Mouse (Mus musculus) kidney, adult 2 months (tissue): ENCODE data around the gene Mtmr4. TPM values are rescaled to one million over a fixed set of nuclear protein-coding genes. Genes with fewer than 3 reads are reported as not detected.

Source experiments
- DNase-seq: peaks from one replicate; pipeline ENCODE4 v3.0.0; 2021
- H3K27ac ChIP-seq: fragments of 200-500 bp; 2 replicates; pipeline ENCODE4 v1.5.1; 2012; ENCODE audit warnings: low read depth, low read length, control low read depth, inconsistent platforms; ENCODE audit not compliant: insufficient read depth
- H3K27me3 ChIP-seq: fragments of 200-500 bp; replicated peaks from 2 replicates; pipeline ENCODE4 v1.6.1; 2012; ENCODE audit warnings: mild to moderate bottlenecking, moderate library complexity, low read length, inconsistent platforms; ENCODE audit not compliant: control insufficient read depth, insufficient read depth
- H3K36me3 ChIP-seq: fragments of 200-500 bp; 2 replicates; pipeline ENCODE4 v1.6.1; 2012; ENCODE audit warnings: mild to moderate bottlenecking, moderate library complexity, low read length, inconsistent platforms; ENCODE audit not compliant: control insufficient read depth, insufficient read depth
- H3K4me1 ChIP-seq: fragments of 200-500 bp; 2 replicates; pipeline ENCODE4 v1.6.1; 2011; ENCODE audit warnings: low read length; ENCODE audit not compliant: control insufficient read depth, insufficient read depth
- H3K4me3 ChIP-seq: fragments of 200-500 bp; 2 replicates; pipeline ENCODE4 v1.5.1; 2011; ENCODE audit warnings: mild to moderate bottlenecking, low read depth, low read length, control low read depth; ENCODE audit not compliant: insufficient read depth
- CTCF ChIP-seq: fragments of 200-500 bp; conservative IDR thresholded peaks from 2 replicates; pipeline ENCODE4 v1.5.1; 2011; ENCODE audit warnings: low read depth, mild to moderate bottlenecking, control low read depth, low read length, moderate library complexity, mixed read lengths; ENCODE audit not compliant: insufficient read depth, insufficient read length
- POLR2A ChIP-seq: fragments of 200-500 bp; IDR thresholded peaks from one replicate; pipeline ENCODE4 v1.6.1; 2011; ENCODE audit warnings: low read depth, low read length, control low read depth
- WGBS: fragments of 180-500 bp; shearing (Covaris S2); methylation state at CpG from one replicate; pipeline ENCODE4 v1.1.7; 2018; 5-methylcytosine and 5-hydroxymethylcytosine counted together
- polyA plus RNA-seq: library from polyadenylated mRNA; depleted of rRNA; stranded (reverse); fragments of >200 nt; gene quantifications from 2 replicates; pipeline ENCODE4 v1.2.3, GENCODE M21; 2012; rRNA removed

Mtmr4 gene
- polyA plus RNA-seq, 1 experiment: 26.0 TPM

DNA sequence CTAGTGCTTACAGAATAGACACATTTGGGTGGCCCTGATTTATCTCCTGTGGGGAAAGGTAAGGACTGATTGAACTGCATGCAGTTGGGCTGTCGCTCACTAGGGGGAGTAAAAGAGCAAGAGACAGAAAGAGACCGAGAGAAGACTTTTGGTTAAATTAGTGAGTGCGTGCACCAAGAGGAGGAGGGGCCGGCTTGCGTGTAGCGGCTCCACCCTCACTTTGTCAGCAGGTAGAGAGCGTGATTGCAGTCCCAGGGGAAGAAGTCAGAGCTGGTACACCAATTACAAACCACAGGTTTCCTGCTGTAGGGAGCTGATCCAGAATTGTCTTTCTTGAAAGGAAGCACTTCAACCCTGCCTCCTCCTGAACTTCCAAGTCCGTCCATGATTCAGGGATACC lies 70.4 kb downstream of the Mtmr4 start, which contains the start of gene Rnf43:
Gene Rnf43, plus strand, starts transcription at position 316 of the 400 bp plus-strand sequence.
- 0% methylated on average over 8 of the region's 8 CpGs for WGBS
- Histone ChIP-seq H3K27me3 (no peaks in the 10 kb centered on the region), H3K27ac (peak within 1 kb of the TSS; percentile 61; the same call in 1 of the 2 replicates), H3K4me1 (no peaks in the 10 kb centered on the region), H3K36me3 (no peaks in the 10 kb centered on the region), H3K4me3 (peak within 1 kb of the TSS; percentile 51)
- TF ChIP-seq CTCF (peak; percentile 74), POLR2A (no peak)
- peak; percentile 95 for DNase-seq

DNA sequence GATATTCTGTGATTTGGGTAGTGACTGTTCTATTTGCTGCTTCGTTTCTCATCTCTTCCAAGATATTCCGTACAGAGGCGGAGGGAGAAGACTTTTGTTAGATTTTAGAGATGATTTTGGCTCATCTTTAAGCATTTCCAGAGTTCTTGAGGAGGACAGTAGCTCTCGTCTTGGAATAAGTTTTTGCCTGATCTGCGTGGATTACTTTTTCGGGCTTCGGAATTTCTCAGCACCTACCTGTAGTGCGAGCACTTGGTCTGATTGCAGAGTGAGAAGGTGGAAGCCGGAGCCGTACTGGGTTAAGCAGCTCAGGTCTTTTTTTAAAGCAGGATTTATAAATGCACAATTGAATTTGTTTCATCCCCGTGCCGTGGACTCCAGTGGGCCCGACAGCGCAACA lies 70.9 kb downstream of the Mtmr4 start:
- peak; percentile 17 for DNase-seq

DNA sequence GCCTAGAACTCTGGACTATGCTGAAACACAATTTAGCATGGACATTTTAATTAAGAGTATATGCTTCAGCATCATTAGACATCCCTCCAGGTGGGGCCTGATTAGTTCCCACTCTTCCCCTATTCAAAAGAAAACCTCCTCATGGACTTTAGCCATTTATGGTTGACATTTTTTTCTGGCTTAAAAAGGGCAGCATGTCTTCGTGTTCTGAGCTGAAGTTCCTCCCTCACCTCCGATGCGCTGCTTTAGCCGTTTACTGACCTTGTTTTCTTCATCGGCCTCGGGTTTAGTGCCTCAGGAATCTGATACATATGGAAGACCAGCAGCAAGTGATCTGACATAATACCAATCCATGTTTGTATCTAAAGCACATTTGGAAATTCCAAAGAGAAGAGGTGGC lies 72.0 kb downstream of the Mtmr4 start:
- DNase-seq: no peak
- Histone ChIP-seq H3K4me3 (peak overlapping the region; percentile 50), H3K27me3 (no peaks in the 10 kb centered on the region), H3K36me3 (no peaks in the 10 kb centered on the region), H3K27ac (no peak overlapping the region), H3K4me1 (no peaks in the 10 kb centered on the region; the same call in 1 of the 2 replicates)
- TF ChIP-seq CTCF (no peak), POLR2A (no peak)
- WGBS: 38% methylated on average over 6 of the region's 6 CpGs

More for the DNA sequence above, 70.9 kb downstream of the Mtmr4 start:
- TF ChIP-seq CTCF (no peak), POLR2A (no peak)
- WGBS: 9% methylated on average over 14 of the region's 14 CpGs
- Histone ChIP-seq H3K27ac (peak overlapping the region; percentile 61; the same call in 1 of the 2 replicates), H3K4me1 (no peaks in the 10 kb centered on the region), H3K27me3 (no peaks in the 10 kb centered on the region), H3K4me3 (peak overlapping the region; percentile 51), H3K36me3 (no peaks in the 10 kb centered on the region)

DNA sequence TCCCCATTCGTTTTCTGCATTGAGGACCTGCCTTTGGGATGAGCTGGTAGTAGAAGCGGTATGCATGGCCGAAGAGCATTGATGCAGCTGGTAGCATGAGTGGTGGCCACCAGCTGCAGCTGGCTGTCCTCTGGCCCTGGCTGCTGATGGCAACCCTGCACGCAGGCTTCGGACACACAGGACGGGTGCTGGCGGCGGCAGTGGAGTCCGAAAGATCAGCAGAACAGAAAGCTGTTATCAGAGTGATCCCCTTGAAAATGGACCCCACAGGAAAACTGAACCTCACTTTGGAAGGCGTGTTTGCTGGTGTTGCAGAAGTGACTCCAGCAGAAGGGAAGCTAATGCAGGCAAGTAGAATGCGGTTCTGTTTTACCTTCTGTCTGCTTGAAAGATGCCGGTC lies 72.6 kb downstream of the Mtmr4 start:
- Histone ChIP-seq H3K4me1 (no peaks in the 10 kb centered on the region; the same call in 1 of the 2 replicates), H3K36me3 (no peaks in the 10 kb centered on the region), H3K4me3 (peak overlapping the region; percentile 50), H3K27me3 (no peaks in the 10 kb centered on the region), H3K27ac (no peak overlapping the region; the same call in 1 of the 2 replicates)
- 67% methylated on average over 12 of the region's 12 CpGs for WGBS
- peak; percentile 20 for DNase-seq
- TF ChIP-seq POLR2A: no peak
- no peak for TF ChIP-seq CTCF

DNA sequence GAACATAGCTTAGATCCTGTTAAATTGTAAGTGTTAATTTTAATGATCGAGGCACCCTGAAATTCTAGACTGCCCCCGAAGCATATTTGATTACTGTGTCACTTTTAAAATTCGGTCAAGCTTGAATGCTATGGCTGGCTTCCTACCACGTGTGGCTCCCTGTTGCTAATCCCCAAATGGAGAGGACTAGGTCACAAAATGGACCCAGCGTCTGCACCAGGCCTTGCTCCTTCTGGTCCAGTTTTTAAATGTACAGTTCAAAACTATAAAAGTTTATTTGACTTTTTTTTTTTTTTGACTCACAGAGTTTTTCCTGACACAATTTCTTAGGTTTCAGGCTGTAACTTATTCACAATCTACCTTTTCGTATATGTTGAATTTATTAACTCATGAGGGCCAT lies 73.3 kb downstream of the Mtmr4 start:
- no peaks in the 10 kb centered on the region; the same call in 1 of the 2 replicates for H3K4me1 ChIP-seq
- WGBS: 46% methylated on average over 6 of the region's 6 CpGs
- no peak for TF ChIP-seq POLR2A
- no peak for TF ChIP-seq CTCF
- H3K27ac ChIP-seq: no peak overlapping the region
- H3K36me3 ChIP-seq: no peaks in the 10 kb centered on the region
- peak overlapping the region; percentile 11 for H3K4me3 ChIP-seq
- H3K27me3 ChIP-seq: no peaks in the 10 kb centered on the region
- peak; percentile 43 for DNase-seq

DNA sequence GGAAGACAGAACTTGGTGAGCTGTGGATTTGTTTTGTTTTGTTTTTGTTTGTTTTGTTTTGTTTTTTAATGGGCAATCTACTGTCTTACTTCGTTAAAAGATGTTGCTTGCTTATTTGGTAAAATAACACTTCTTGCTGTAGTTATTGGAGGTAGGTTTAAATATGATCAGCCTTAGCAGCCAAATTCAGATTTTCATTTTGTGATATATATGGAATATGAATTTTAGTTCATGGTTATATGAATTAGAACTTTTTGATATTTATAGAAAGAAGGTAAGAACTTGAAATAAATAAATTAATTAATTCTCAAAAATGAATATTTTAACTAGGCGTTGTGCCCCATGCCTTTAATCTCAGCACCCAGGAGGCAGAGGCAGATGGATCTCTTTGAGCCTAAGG lies 73.7 kb downstream of the Mtmr4 start:
- no peaks in the 10 kb centered on the region for H3K27me3 ChIP-seq
- TF ChIP-seq POLR2A (no peak), CTCF (no peak)
- no peaks in the 10 kb centered on the region for H3K36me3 ChIP-seq
- no peaks in the 10 kb centered on the region; the same call in 1 of the 2 replicates for H3K4me1 ChIP-seq
- H3K4me3 ChIP-seq: no peak overlapping the region
- H3K27ac ChIP-seq: no peak overlapping the region
- 66% methylated on average over 2 of the region's 2 CpGs for WGBS
- DNase-seq: no peak

Other genes starting within 250 kb of the Mtmr4 start
- 0.62 and 0.70 TPM in 2 replicates for gene Ppm1e, start 233.1 kb upstream of the Mtmr4 start, polyA plus RNA-seq
- 0.46 and 0.77 TPM in 2 replicates for gene Rad51c, start 187.2 kb upstream of the Mtmr4 start, polyA plus RNA-seq
- gene Tex14, start 187.1 kb upstream of the Mtmr4 start, polyA plus RNA-seq: 0.08 and 0.34 TPM in 2 replicates
- gene Gm11492, start 25.5 kb upstream of the Mtmr4 start, polyA plus RNA-seq: not detected in 2 replicates
- gene Sept4, start 23.3 kb upstream of the Mtmr4 start, polyA plus RNA-seq: 36.6 and 43.1 TPM in 2 replicates
- gene Hsf5, start 25.0 kb downstream of the Mtmr4 start, polyA plus RNA-seq: 0.05 and 0.12 TPM in 2 replicates
- 4.0 and 4.6 TPM in 2 replicates for gene Rnf43, start 70.6 kb downstream of the Mtmr4 start, polyA plus RNA-seq
- 96.9 and 135 TPM in 2 replicates for gene Supt4a, start 145.4 kb downstream of the Mtmr4 start, polyA plus RNA-seq
- 3.1 and 4.2 TPM in 2 replicates for gene Tspoap1, start 168.4 kb downstream of the Mtmr4 start, polyA plus RNA-seq
- gene Mpo, start 201.4 kb downstream of the Mtmr4 start, polyA plus RNA-seq: 0.05 TPM in 1 of 2 replicates, not detected in the other
- gene Lpo, start 236.1 kb downstream of the Mtmr4 start, polyA plus RNA-seq: 0.22 and 0.50 TPM in 2 replicates